Mouse (Mus musculus): ENCODE measurements around the gene Nos1ap.

DNA sequence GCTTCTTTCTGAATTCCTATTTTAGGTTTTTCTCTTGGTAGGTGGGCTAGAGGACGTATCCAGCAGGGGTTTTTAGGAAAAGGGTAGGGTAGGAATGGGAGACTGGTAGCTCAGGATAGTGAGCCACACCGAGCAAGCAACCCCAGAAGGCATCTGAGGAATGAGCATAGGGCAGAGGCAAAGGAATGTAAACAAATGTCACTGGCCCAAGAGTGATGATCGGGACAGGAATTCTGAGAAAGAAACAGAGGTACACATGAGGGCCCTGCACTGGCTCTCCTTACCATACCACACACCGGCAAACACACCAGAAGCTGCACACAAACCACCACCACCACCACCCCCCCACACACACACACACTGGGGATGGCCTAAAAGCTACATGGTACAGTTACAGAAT, 132.0 kb downstream of the Nos1ap start:
- no peak for TF ChIP-seq CTCF (IDR thresholded peaks at IDR 0.05; ENCODE audit: borderline replicate concordance, insufficient read depth, low read length)
- no peak for TF ChIP-seq POLR2A (IDR thresholded peaks at IDR 0.05; ENCODE audit: low read depth, low read length)

All from embryonic fibroblast, embryonic 13.5 days (primary cell).